Mouse (Mus musculus) layer of hippocampus, adult 8-10 months (tissue): Measurements from ENCODE around the gene Mdm2. TPM values are rescaled to one million over a fixed set of nuclear protein-coding genes. Genes with fewer than 3 reads are reported as not detected.
"Not testable (repeated sequence)": the region's sequence is repeated elsewhere in the genome, so short reads cannot be mapped to it uniquely, and the experiment has no call there.

Source experiments
- DNase-seq, 2 experiments: peaks; one replicate each; pipeline ENCODE4 v3.0.0; 2022; ENCODE audit warnings: low spot score in 2 of 2
- total RNA-seq, 4 experiments: library from RNA; stranded (reverse); gene quantifications; 2 replicates each; pipeline ENCODE4 v1.2.4; 2022

Mdm2 gene
- total RNA-seq, 4 experiments from 2014 or later: 54.5 to 67.0 (median 58.7) TPM

DNA sequence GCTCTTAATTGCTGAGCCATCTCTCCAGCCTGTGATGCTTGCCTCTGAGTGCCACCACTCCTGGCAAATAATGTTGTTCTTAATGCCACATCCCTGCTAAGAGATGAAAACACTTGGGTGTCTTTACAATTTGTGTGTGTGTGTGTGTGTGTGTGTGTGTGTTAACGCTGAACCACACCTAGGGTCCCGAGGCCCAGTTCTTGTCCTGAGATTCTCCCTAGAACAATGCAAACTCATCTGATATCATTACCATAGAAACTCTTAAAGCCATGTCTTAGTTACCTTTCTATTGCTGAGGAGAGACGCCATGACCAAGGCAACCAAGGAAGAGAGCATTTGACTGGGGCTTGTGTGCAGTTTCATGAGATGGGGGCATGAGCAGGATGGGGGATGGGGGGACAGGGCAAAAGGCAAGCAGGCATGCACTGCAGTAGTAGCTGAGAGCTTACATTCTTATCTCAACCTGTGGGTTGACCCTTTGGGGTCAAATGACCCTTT lies 3.5 kb upstream of the Mdm2 start:
- DNase-seq: no peak

GRCm38 (mm10) chr10:117713466-117713865 lies 2.9 kb upstream of the Mdm2 start:
- no peak for DNase-seq

DNA sequence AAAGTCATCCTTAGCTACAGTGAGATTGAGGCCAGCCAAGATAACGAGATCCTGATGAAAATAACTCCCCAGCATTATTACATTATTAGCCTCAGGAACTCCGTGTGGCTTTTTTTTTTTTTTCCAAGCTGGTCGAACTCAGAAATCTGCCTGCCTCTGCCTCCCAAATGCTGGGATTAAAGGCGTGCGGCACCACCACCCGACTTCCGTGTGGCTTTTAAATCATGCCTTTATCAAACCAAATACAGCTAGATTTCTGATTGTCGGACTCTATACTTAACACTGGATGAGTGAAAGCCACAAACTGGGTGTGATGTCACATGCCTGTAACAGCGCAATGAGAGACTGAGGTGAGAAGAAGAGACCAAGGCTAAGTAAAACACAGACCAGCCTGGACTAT lies 2.3 kb upstream of the Mdm2 start:
- DNase-seq: no peak

DNA sequence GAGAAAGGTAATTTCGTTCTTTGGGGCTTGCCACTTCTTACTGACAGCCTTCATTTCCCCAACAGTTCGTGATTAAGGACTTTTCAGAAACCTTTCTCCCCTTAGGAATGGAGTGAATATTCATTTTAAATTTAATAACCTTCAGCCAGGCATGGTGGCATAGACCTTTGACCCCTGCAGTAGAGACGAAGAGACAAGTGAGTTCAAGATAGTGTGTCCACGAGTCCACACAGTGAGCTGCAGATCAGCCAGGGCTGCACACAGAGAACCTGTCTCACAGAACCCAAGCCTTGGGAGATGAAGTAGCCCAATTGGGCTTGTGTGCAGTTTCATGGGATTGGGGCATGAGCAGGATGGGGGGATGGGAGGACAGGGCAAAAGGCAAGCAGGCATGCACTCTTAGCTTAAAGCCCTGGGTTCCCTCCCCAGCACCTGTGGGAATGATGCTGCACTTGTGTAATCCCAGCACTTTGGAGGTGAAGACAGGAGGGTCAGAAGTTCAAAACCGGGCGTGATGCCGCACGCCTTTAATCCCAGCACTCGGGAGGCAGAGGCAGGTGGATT lies 1.7 kb upstream of the Mdm2 start:
- no peak for DNase-seq

GRCm38 (mm10) chr10:117711408-117711807 lies 850 bp upstream of the Mdm2 start:
- DNase-seq: no peak

GRCm38 (mm10) chr10:117709930-117710603 lies 491 bp downstream of the Mdm2 start:
- peak; percentile 50 to 55 for DNase-seq

GRCm38 (mm10) chr10:117709326-117709830 lies 1.2 kb downstream of the Mdm2 start:
- DNase-seq: no peak

DNA sequence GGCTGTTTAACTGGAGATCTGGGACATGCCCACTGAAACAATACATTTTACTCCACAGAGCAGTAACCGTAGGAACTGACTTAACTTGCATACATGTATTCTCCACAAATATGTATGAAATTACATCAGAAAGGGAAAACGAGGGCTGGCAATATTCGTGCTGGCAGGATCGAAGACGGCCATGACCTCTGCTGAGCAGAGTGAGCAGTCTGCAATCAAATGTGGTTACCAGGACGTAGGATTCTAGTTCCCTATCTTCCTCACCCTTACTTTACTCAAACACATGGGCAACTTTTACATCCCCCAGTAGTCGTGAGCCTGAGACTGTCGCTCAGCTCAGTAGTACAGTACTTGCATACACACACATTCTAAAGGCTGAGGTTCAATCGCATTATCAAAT lies 1.7 kb downstream of the Mdm2 start:
- DNase-seq: no peak

DNA sequence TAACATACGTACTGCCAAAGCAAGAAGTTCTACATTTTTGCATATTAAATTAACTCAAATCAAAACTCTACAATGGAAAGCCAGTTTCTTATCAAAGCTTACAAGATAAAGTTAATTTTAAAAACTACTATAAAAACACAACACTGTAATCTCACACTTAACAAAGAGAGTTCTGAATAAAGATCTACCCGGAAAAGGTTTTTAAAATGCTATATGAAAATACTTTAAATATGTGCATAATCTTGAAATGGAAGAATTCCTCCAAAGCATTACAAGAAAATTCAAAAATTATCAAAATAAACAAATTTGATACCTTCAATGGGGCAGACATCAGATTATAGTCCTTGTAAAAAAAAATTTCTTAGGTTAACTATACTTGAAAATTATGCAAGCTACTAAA lies 2.2 kb downstream of the Mdm2 start:
- no peak for DNase-seq

- no peak for DNase-seq
Measured at GRCm38 (mm10) chr10:117707114-117707838, 3.3 kb downstream of the Mdm2 start.

DNA sequence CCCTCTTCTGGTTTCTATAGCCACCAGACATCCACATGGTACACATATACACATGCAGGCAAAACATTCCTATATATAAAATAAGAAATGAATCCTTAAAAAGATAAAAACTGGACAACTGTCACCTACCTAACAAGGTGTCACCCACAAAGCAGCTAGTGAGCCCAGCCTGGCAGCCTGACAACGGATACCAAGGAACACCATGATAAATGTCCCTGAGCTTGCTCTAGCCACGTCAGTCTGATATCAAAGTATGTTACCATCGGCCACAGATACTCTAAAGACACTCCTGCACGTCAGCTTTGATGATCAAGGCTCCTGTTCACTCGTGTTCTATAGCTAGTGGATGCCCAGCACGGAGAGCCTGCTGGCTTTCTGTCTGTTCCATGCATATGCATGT lies 4.1 kb downstream of the Mdm2 start:
- DNase-seq: no peak

DNA sequence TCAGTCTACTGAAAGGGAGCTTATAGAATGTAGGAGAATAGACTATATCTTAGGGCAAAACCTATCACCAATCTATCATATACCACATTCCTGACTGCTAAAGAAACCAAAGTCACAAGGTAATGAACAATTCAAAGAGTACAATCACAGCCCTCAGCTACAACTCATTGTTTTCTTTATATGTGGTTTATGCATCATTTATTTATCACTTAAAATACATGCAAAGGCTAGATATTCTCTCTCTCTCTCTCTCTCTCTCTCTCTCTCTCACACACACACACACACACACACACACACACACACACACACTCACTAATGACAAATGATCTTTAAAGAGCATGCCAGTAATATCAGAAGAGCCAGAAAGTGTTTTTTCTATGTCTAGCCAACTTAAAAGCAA lies 4.8 kb downstream of the Mdm2 start:
- DNase-seq: no peak

DNA sequence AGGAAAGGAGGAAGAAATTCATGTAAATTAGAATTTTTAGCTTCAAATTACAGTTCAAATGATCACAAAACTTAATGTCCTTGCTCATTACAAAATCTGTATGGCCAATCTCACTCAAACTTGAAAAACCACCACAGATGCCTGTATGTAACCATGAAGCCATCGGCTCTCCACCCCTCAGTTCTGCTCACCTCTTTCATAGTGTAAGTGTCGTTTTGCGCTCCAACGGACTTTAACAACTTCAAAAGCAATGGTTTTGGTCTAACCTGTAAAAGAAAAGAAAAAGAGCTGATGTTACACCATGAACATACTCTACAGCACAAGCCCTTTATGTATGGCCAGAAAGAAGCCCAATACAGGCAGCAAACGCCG lies 5.6 kb downstream of the Mdm2 start:
- DNase-seq: no peak

DNA sequence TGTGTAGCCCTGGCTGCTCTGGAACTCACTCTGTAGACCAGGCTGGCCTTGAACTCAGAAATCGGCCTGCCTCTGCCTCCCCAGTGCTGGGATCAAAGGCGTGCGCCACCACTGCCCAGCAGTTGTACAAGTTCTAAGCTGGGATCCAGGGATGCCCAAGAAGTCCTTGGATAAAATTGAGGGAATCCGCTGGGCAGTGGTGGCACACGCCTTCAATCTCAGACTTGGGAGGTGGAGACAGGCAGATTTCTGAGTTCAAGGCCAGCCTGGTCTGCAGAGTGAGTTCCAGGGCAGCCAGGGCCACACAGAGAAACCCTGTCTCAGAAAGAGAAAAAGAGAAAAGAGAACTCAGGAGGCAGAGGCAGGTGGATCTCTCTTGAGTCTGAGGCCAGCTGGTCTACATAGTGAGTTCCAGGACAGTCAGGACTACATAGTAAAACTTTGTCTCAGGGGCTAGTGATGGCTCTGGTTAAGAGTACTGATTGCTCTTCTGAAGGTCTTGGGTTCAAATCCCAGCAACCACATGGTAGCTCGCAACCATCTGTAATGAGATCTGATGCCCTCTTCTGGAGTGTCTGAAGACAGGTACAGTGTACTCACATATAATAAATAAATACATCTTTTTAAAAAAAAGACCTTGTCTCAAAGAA lies 6.1 kb downstream of the Mdm2 start:
- not testable (repeated sequence) for DNase-seq

DNA sequence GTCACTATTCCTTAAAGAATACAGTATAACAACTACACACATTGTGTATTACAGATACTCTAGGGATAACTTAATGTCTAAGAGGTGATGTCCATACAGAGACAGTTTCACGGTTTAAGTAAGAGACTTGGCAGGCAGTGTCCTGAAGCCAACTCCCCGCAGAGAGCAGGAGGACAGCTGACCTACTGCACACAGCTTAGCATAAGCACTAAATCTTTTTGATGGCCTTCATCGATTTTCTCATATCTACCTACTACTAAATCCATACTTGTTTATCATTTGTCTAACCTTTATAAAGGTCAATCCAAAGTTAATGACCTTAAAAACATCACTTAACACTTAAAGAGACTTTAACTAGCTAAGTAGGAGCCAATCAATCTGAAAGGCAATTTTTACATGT lies 7.1 kb downstream of the Mdm2 start:
- DNase-seq: no peak

GRCm38 (mm10) chr10:117702024-117702833 lies 8.3 kb downstream of the Mdm2 start:
- DNase-seq: no peak

DNA sequence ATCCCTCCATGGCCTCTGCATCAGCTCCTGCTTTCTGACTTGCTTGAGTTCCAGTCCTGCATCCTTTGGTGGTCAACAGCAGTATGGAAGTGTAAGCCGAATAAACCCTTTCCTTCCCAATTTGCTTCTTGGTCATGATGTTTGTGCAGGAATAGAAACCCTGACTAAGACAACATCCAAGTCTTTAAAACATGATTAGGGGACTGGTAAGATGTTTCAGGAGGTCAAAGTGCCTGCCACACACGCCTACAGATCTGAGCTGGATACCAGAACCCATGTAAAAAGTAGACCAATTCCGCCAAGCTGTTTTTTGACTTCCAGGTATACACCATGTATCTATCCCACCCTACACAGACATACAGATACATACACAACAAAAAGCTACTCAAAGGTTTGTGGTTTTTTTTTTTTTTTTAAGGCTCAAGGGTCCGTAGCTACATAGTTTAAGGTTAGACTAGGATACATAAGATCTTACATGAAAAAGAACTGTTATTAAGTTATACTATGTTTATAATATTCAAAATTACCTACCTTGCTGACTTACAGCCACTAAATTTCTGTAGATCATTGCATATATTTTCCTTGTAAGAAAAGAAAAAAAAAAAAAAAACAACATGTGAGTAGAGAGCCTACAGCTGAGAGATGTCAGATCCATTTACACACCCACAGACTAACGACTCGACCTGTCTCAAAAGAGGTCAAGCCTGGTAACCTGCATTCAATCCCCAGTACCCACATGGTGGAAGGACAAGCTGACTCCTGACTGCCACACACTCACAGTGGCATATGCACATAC lies 9.3 kb downstream of the Mdm2 start:
- no peak for DNase-seq

DNA sequence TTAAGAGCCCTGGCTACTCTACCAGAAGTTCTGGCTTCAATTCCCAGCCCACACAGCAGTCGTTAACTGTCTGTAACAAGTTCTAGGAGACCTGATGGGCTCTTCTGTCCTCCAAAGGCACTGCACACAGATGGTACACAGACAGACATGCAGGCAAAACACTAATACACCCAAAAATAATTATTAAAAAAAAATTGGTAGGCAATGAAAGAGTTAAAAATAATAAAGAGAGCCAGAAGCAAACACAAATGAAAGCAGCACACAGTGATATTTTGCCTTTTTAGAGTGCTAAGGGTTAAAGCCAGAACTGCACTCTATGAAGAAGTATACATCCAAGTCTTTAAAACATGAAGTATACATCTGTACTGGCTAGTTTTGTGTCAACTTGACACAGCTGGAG lies 10.1 kb downstream of the Mdm2 start:
- DNase-seq: no peak

DNA sequence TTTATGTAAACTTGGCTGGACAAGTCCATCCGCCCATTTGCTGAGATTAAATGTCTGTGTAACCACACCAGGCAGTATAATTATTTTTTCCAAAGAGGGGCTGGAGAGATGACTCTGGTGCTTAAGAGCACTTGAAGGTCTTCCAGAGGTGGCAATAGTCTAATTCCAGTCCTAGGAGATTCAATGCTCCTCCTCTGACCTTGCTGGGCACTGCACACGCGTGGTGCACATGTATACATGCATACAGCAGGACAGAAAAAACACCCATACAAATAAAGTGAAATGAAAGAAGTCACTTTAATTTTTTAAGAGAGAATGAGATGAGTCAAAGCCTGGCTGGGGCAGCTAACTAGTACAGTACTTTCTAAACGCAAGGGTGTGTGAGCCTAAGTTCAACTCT lies 10.6 kb downstream of the Mdm2 start:
- no peak for DNase-seq
